ENCODE assay signal across 7 mouse cellular contexts in genomic region chr10:18904108-18904507, GRCm38 (mm10). TPM values are rescaled to one million over a fixed set of nuclear protein-coding genes. Genes with fewer than 3 reads are reported as not detected.
DNase-seq lines count a peak whose midpoint lies in the region; TF ChIP-seq lines count a peak whose summit lies in the region.

No protein-coding gene starts in this region.

- no peaks in the 10 kb centered on the region for H3K9me3 ChIP-seq in E14TG2a.4 (ENCODE audit: low read length)

- no peak overlapping the region for H3K27ac ChIP-seq in layer of hippocampus, adult 2 months

- H3K4me1 ChIP-seq in E14TG2a.4 (replicated peaks; ENCODE audit: low read depth, low read length), result peaks cover 12% of the 10 kb centered on the region

- TF ChIP-seq CTCF in layer of hippocampus, adult 2 months (conservative IDR thresholded peaks at IDR 0.05), result peak; percentile 91
- TF ChIP-seq CTCF in E14TG2a.4 (conservative IDR thresholded peaks at IDR 0.05; ENCODE audit: low read length), result peak; percentile 90

- peak; percentile 13 to 74 for DNase-seq in layer of hippocampus, adult 2 months (ENCODE audit: low spot score in 2 of 2)
- DNase-seq in layer of hippocampus, adult 9-10 months (ENCODE audit: low spot score), result no peak
- DNase-seq in adrenal gland, postnatal 10 days, result peak; percentile 73
- peak; percentile 44 for DNase-seq in embryo, embryonic 9.5 days (ENCODE audit: extremely low spot score)
- DNase-seq in left cerebral cortex, postnatal 4 days, result peak; percentile 38
- peak; percentile 58 for DNase-seq in right cerebral cortex, postnatal 14 days

- H3K4me3 ChIP-seq in layer of hippocampus, adult 2 months, result no peak overlapping the region
- no peak overlapping the region for H3K4me3 ChIP-seq in E14TG2a.4 (replicated peaks; ENCODE audit: low read length)

- intact Hi-C loops in left cerebral cortex, postnatal 4 days (cut with DNase I), result loop anchor here (10.0 kb wide), 1 partner anchor 139 kb away; no protein-coding TSS in a partner anchor

- H3K36me3 ChIP-seq in E14TG2a.4 (ENCODE audit: insufficient read depth, low read length), result no peaks in the 10 kb centered on the region

- no peaks in the 10 kb centered on the region for H3K27me3 ChIP-seq in E14TG2a.4 (ENCODE audit: insufficient read depth, low read length)

RNA-seq across cellular contexts. Expression of gene Perp, which starts 59.3 kb away (rescaled TPM):
- total RNA-seq in layer of hippocampus, adult 2 months (2021), result 1 to 10 TPM; 3.2 to 3.5 TPM
- 10 to 100 TPM in 1 of 2 experiments, 1 to 10 TPM in 1; 7.8 to 15.7 TPM for total RNA-seq in adrenal gland, postnatal 10 days (2021)
- 1 to 10 TPM; 4.5 to 5.6 TPM for total RNA-seq in left cerebral cortex, postnatal 4 days (2021)
